Mouse (Mus musculus): ENCODE results near the gene Elane.

- TF ChIP-seq CTCF (IDR thresholded peaks at IDR 0.05; ENCODE audit: borderline replicate concordance, control insufficient read depth, extremely low read depth, insufficient read depth, low read length, poor library complexity) (no peak), POLR2A (IDR thresholded peaks at IDR 0.05; ENCODE audit: control insufficient read depth, extremely low read depth, insufficient read depth, low read length, poor library complexity) (no peak)
Observed at GRCm38 (mm10) chr10:79914131-79914947, 28.3 kb downstream of the Elane start.
